Mouse (Mus musculus) stomach, postnatal 0 days (tissue): ENCODE measurements around the gene Mrpl58.

Experiments
- CTCF ChIP-seq: IDR thresholded peaks from 2 replicates; pipeline ENCODE4 v1.5.1; 2016; ENCODE audit warnings: antibody characterized with exemption, low read depth, mild to moderate bottlenecking, moderate library complexity
- EP300 ChIP-seq: optimal IDR thresholded peaks from 2 replicates; pipeline ENCODE3; 2016; ENCODE audit warnings: antibody characterized with exemption

- TF ChIP-seq CTCF: no peak
- no peak for TF ChIP-seq EP300
Observed at GRCm38 (mm10) chr11:115372737-115373136, 30.8 kb upstream of the Mrpl58 start.
